10 mouse cellular contexts compared by ENCODE assay signal in genomic region chr7:122575506-122575905, GRCm38 (mm10).
DNase-seq lines count a peak whose midpoint lies in the region; ATAC-seq lines count a peak whose summit lies in the region.
"Had no signal": no experiment of that assay in that cellular context is flagged by ENCODE, and none has a peak within 500 bp of the region (broad histone marks: within the 10 kb centered on the region; RNA-seq: fewer than 3 reads in every experiment).

No protein-coding gene starts in this region.

- no peak for ATAC-seq in hindbrain, embryonic 11.5 days (ENCODE audit: low FRiP score)

- H3K9ac ChIP-seq in hindbrain, embryonic 11.5 days (ENCODE audit: low read depth, low read length): no peak overlapping the region
- H3K9ac ChIP-seq: liver, embryonic 14.5 days had no signal

- no peaks in the 10 kb centered on the region for H3K36me3 ChIP-seq in hindbrain, embryonic 11.5 days (ENCODE audit: control insufficient read depth, insufficient read depth, low read length)

- no peak overlapping the region for H3K4me3 ChIP-seq in hindbrain, embryonic 11.5 days (ENCODE audit: low read depth, low read length)

- H3K27me3 ChIP-seq in hindbrain, embryonic 11.5 days (ENCODE audit: control insufficient read depth, insufficient read depth, low read length): no peaks in the 10 kb centered on the region

- no peaks in the 10 kb centered on the region for H3K4me1 ChIP-seq in hindbrain, embryonic 11.5 days (replicated peaks; ENCODE audit: control insufficient read depth, insufficient read depth, low read length)

- WGBS in hindbrain, embryonic 11.5 days: 42% methylated on average over 8 of the region's 8 CpGs

- DNase-seq in heart, adult 11 months: peak; percentile 79
- no peak for DNase-seq in heart, postnatal 25 days (ENCODE audit: low spot score)
- DNase-seq in layer of hippocampus, adult 18-20 months (ENCODE audit: low spot score in 2 of 2): peak; percentile 23 to 37
- no peak for DNase-seq in layer of hippocampus, adult 8-10 months (ENCODE audit: low spot score in 2 of 2)
- peak; percentile 18 for DNase-seq in embryo, embryonic 10 days (ENCODE audit: low spot score)
- DNase-seq in retina, embryonic 14.5 days (ENCODE audit: low spot score): peak; percentile 84
- no peak for DNase-seq in cerebellum, adult 9-10 months
- DNase-seq in hindbrain, embryonic 11.5 days (ENCODE audit: low spot score): no peak
- DNase-seq: cerebellum, postnatal 10 days had no signal

- intact Hi-C loops in heart, postnatal 25 days (cut with DNase I): no loop called here

- no peaks in the 10 kb centered on the region for H3K9me3 ChIP-seq in hindbrain, embryonic 11.5 days (ENCODE audit: control insufficient read depth, low read length)

- H3K27ac ChIP-seq in hindbrain, embryonic 11.5 days (ENCODE audit: low read depth, low read length): no peak overlapping the region
- H3K27ac ChIP-seq: liver, embryonic 14.5 days had no signal

- H3K4me2 ChIP-seq in hindbrain, embryonic 11.5 days (replicated peaks; ENCODE audit: low read depth, low read length): no peak overlapping the region

Comparison
In these comparisons a context has a peak if more than half of its experiments do, and no peak if none do; other contexts are left out.
1. DNase-seq: peak in heart, adult 11 months (single experiment), layer of hippocampus, adult 18-20 months (2 of 2), embryo, embryonic 10 days (single experiment) and retina, embryonic 14.5 days (single experiment); none in heart, postnatal 25 days (single experiment), layer of hippocampus, adult 8-10 months (0 of 2), cerebellum, adult 9-10 months (single experiment) and hindbrain, embryonic 11.5 days (single experiment).